29 mouse cellular contexts compared by ENCODE assay signal in genomic region chr6:104437991-104438390, GRCm38 (mm10). TPM values are rescaled to one million over a fixed set of nuclear protein-coding genes. Genes with fewer than 3 reads are reported as not detected.
DNase-seq lines count a peak whose midpoint lies in the region; ATAC-seq and TF ChIP-seq lines count a peak whose summit lies in the region.
"Had no signal": no experiment of that assay in that cellular context is flagged by ENCODE, and none has a peak within 500 bp of the region (broad histone marks: within the 10 kb centered on the region; RNA-seq: fewer than 3 reads in every experiment).

No protein-coding gene starts in this region.

- no peak overlapping the region for H3K4me2 ChIP-seq in forebrain, embryonic 14.5 days (ENCODE audit: low read length)
- no peak overlapping the region for H3K4me2 ChIP-seq in forebrain, embryonic 11.5 days (ENCODE audit: low read depth, low read length, severe bottlenecking)
- no peak overlapping the region for H3K4me2 ChIP-seq in forebrain, embryonic 16.5 days (ENCODE audit: low read length)
- H3K4me2 ChIP-seq in forebrain, postnatal 0 days (ENCODE audit: low read depth) = no peak overlapping the region
- H3K4me2 ChIP-seq: embryonic facial prominence, embryonic 13.5 days; embryonic facial prominence, embryonic 15.5 days had no signal

- no peaks in the 10 kb centered on the region for H3K36me3 ChIP-seq in forebrain, embryonic 14.5 days (ENCODE audit: control insufficient read depth, insufficient read depth, low read length)
- no peaks in the 10 kb centered on the region for H3K36me3 ChIP-seq in forebrain, embryonic 11.5 days (ENCODE audit: control insufficient read depth, insufficient read depth, low read length)
- H3K36me3 ChIP-seq in forebrain, embryonic 16.5 days (ENCODE audit: control insufficient read depth, insufficient read depth) = no peaks in the 10 kb centered on the region
- no peaks in the 10 kb centered on the region for H3K36me3 ChIP-seq in forebrain, postnatal 0 days (ENCODE audit: insufficient read depth)
- H3K36me3 ChIP-seq: embryonic facial prominence, embryonic 13.5 days; embryonic facial prominence, embryonic 15.5 days had no signal

- H3K9me3 ChIP-seq in forebrain, embryonic 14.5 days (replicated peaks; ENCODE audit: control insufficient read depth, low read length) = no peaks in the 10 kb centered on the region
- H3K9me3 ChIP-seq in forebrain, embryonic 11.5 days (ENCODE audit: control insufficient read depth, low read length) = no peaks in the 10 kb centered on the region
- H3K9me3 ChIP-seq in forebrain, embryonic 16.5 days (ENCODE audit: control insufficient read depth, low read length) = no peaks in the 10 kb centered on the region
- no peaks in the 10 kb centered on the region for H3K9me3 ChIP-seq in forebrain, postnatal 0 days (ENCODE audit: low read length)
- H3K9me3 ChIP-seq: embryonic facial prominence, embryonic 13.5 days; embryonic facial prominence, embryonic 15.5 days had no signal

- TF ChIP-seq CTCF in forebrain, postnatal 0 days (IDR thresholded peaks at IDR 0.05; ENCODE audit: low read depth) = no peak
- no peak for TF ChIP-seq CTCF in brain, embryonic 14.5 days (IDR thresholded peaks at IDR 0.05; ENCODE audit: borderline replicate concordance, extremely low read depth, insufficient read depth, insufficient read length)

- peak; percentile 4 for DNase-seq in adrenal gland, adult 2 months
- no peak for DNase-seq in adrenal gland, postnatal 10 days
- DNase-seq in forebrain, embryonic 14.5 days (ENCODE audit: low spot score) = peak; percentile 27
- no peak for DNase-seq in forebrain, embryonic 11.5 days (ENCODE audit: low spot score)
- DNase-seq in forebrain, postnatal 0 days = no peak
- DNase-seq in brain, embryonic 14.5 days (ENCODE audit: low read depth) = peak; percentile 40
- no peak for DNase-seq in frontal cortex, postnatal 14 days (ENCODE audit: low spot score in 2 of 2)
- DNase-seq: adrenal gland, postnatal 14 days; adrenal gland, postnatal 36 days; cerebellum, adult 11 months; cerebellum, adult 18-20 months; cerebellum, adult 8-10 months; cerebellum, adult 9-11 months; cerebellum, postnatal 14 days; cerebellum, postnatal 36 days; embryo, embryonic 11 days had no signal

- peak; percentile 40; the same call in 1 of the 2 replicates for ATAC-seq in forebrain, embryonic 14.5 days
- no peak for ATAC-seq in forebrain, embryonic 11.5 days (replicated peaks; ENCODE audit: low FRiP score)
- ATAC-seq in forebrain, embryonic 16.5 days = peak; percentile 40
- no peak for ATAC-seq in forebrain, postnatal 0 days
- ATAC-seq: activated CD4-positive, CD25-positive, alpha-beta regulatory T cell, adult 4 months; Patski had no signal

- no peak overlapping the region for H3K9ac ChIP-seq in forebrain, embryonic 14.5 days (ENCODE audit: low read length)
- H3K9ac ChIP-seq in forebrain, embryonic 11.5 days (ENCODE audit: low read length) = no peak overlapping the region
- H3K9ac ChIP-seq in forebrain, embryonic 16.5 days (replicated peaks; ENCODE audit: low read depth, low read length) = no peak overlapping the region
- no peak overlapping the region for H3K9ac ChIP-seq in forebrain, postnatal 0 days
- H3K9ac ChIP-seq: embryonic facial prominence, embryonic 13.5 days; embryonic facial prominence, embryonic 15.5 days had no signal

- TF ChIP-seq POLR2A in brain, embryonic 14.5 days (IDR thresholded peaks at IDR 0.05; ENCODE audit: borderline replicate concordance, extremely low read depth, insufficient read depth, insufficient read length, poor library complexity, severe bottlenecking) = no peak

- no peak overlapping the region for H3K4me3 ChIP-seq in forebrain, embryonic 14.5 days (ENCODE audit: low read depth, low read length)
- H3K4me3 ChIP-seq in forebrain, embryonic 11.5 days (ENCODE audit: low read depth, low read length) = no peak overlapping the region
- H3K4me3 ChIP-seq in forebrain, embryonic 16.5 days (replicated peaks; ENCODE audit: low read length) = no peak overlapping the region
- no peak overlapping the region for H3K4me3 ChIP-seq in forebrain, postnatal 0 days (ENCODE audit: low read depth, low read length)
- H3K4me3 ChIP-seq: embryonic facial prominence, embryonic 13.5 days; embryonic facial prominence, embryonic 15.5 days; erythroblast, embryonic 14.5 days had no signal

- 28% methylated on average over 3 of the region's 3 CpGs for WGBS in forebrain, embryonic 14.5 days
- WGBS in forebrain, embryonic 11.5 days = 48% methylated on average over 3 of the region's 3 CpGs
- 29% methylated on average over 3 of the region's 3 CpGs for WGBS in forebrain, embryonic 16.5 days
- 31% methylated on average over 3 of the region's 3 CpGs for WGBS in forebrain, postnatal 0 days

- H3K27ac ChIP-seq in forebrain, embryonic 14.5 days (ENCODE audit: low read depth, low read length) = no peak overlapping the region
- no peak overlapping the region for H3K27ac ChIP-seq in forebrain, embryonic 11.5 days (ENCODE audit: low read depth, low read length)
- H3K27ac ChIP-seq in forebrain, embryonic 16.5 days (ENCODE audit: low read length) = no peak overlapping the region
- H3K27ac ChIP-seq in forebrain, postnatal 0 days (ENCODE audit: low read depth, low read length) = no peak overlapping the region
- H3K27ac ChIP-seq: embryonic facial prominence, embryonic 13.5 days; embryonic facial prominence, embryonic 15.5 days had no signal

- no peaks in the 10 kb centered on the region for H3K4me1 ChIP-seq in forebrain, embryonic 14.5 days (ENCODE audit: control insufficient read depth, insufficient read depth, low read length)
- H3K4me1 ChIP-seq in forebrain, embryonic 11.5 days (replicated peaks; ENCODE audit: control insufficient read depth, insufficient read depth, low read length) = no peaks in the 10 kb centered on the region
- no peaks in the 10 kb centered on the region for H3K4me1 ChIP-seq in forebrain, embryonic 16.5 days (replicated peaks; ENCODE audit: control insufficient read depth, insufficient read depth, low read length)
- H3K4me1 ChIP-seq in forebrain, postnatal 0 days (ENCODE audit: insufficient read depth) = no peaks in the 10 kb centered on the region
- H3K4me1 ChIP-seq: embryonic facial prominence, embryonic 13.5 days; embryonic facial prominence, embryonic 15.5 days had no signal

- H3K27me3 ChIP-seq in forebrain, embryonic 14.5 days (replicated peaks; ENCODE audit: control insufficient read depth, insufficient read depth, low read length) = no peaks in the 10 kb centered on the region
- H3K27me3 ChIP-seq in forebrain, embryonic 11.5 days (ENCODE audit: control insufficient read depth, insufficient read depth, low read length) = no peaks in the 10 kb centered on the region
- H3K27me3 ChIP-seq in forebrain, embryonic 16.5 days (replicated peaks; ENCODE audit: control insufficient read depth, insufficient read depth, low read length) = no peaks in the 10 kb centered on the region
- H3K27me3 ChIP-seq in forebrain, postnatal 0 days (ENCODE audit: insufficient read depth, low read length) = no peaks in the 10 kb centered on the region
- H3K27me3 ChIP-seq: embryonic facial prominence, embryonic 13.5 days; embryonic facial prominence, embryonic 15.5 days; Patski had no signal

RNA-seq across cellular contexts. Expression of gene Cntn6, which starts 54.6 kb away (rescaled TPM):
- total RNA-seq in adrenal gland, adult 2 months (2021) = not detected
- polyA plus RNA-seq in adrenal gland, adult 2 months (2012; rRNA removed) = not detected in 2 replicates
- total RNA-seq in adrenal gland, postnatal 10 days (2021) = under 1 TPM in 1 of 2 experiments, not detected in 1; 0.15 TPM
- 3.8 and 6.8 TPM in 2 replicates for polyA plus RNA-seq in forebrain, embryonic 14.5 days (2014; fragmentation: Nextera tagmentation; extraction: Ambion mirVana)
- 2.1 and 2.5 TPM in 2 replicates for polyA plus RNA-seq in forebrain, embryonic 11.5 days (2014; fragmentation: Nextera tagmentation; extraction: Ambion mirVana)
- polyA plus RNA-seq in forebrain, embryonic 16.5 days (2015; fragmentation: Nextera tagmentation; extraction: Ambion mirVana) = 4.8 and 8.9 TPM in 2 replicates
- 29.7 and 32.5 TPM in 2 replicates for total RNA-seq in forebrain, postnatal 0 days (2014; rRNA removed)
- polyA plus RNA-seq in forebrain, postnatal 0 days (2015; fragmentation: Nextera tagmentation; extraction: Ambion mirVana) = 13.3 and 16.1 TPM in 2 replicates
- polyA plus RNA-seq in brain, embryonic 14.5 days (2012; rRNA removed) = 4.4 and 6.0 TPM in 2 replicates
- total RNA-seq: adrenal gland, adult 18-20 months; adrenal gland, postnatal 14 days; adrenal gland, postnatal 36 days; common myeloid progenitor, adult 5-6 weeks; ES-E14; gastrocnemius, adult 18-20 months; gastrocnemius, adult 8-10 months; MEL had no signal
- polyA plus RNA-seq: activated CD4-positive, CD25-positive, alpha-beta regulatory T cell, adult 4 months; C2C12; erythroblast, embryonic 14.5 days; Patski had no signal

Comparison
In these comparisons a context has a peak if more than half of its experiments do, and no peak if none do; other contexts are left out.
1. DNase-seq: peak in adrenal gland, adult 2 months (single experiment), forebrain, embryonic 14.5 days (single experiment) and brain, embryonic 14.5 days (single experiment); none in adrenal gland, postnatal 10 days (single experiment), forebrain, embryonic 11.5 days (single experiment), forebrain, postnatal 0 days (single experiment) and frontal cortex, postnatal 14 days (0 of 2).
2. ATAC-seq: peak in forebrain, embryonic 14.5 days (single experiment) and forebrain, embryonic 16.5 days (single experiment); none in forebrain, embryonic 11.5 days (single experiment) and forebrain, postnatal 0 days (single experiment).